Mouse (Mus musculus) midbrain, postnatal 0 days (tissue): ENCODE measurements at regions not wholly inside any gene's neighbourhood (a gene's known extent, or its start where the extent isn't known, plus 50 kb on each side); places are given as distances from the start of the nearest gene placed in this dataset.

Experiments used
- ATAC-seq: fragments of 200-750 bp; cut with Nextera tagmentation; 2 replicates; pipeline ENCODE4 v1.8.0; 2017; ENCODE audit warnings: moderate number of reproducible peaks, mild to moderate bottlenecking, moderate TSS enrichment, moderate library complexity; ENCODE audit not compliant: low FRiP score
- DNase-seq: peaks from one replicate; pipeline ENCODE4 v3.0.0-alpha.2; 2015; ENCODE audit warnings: low spot score
- H3K27ac ChIP-seq: fragments of 300-500 bp; sonication (generic); 2 replicates; pipeline ENCODE4 v1.5.1; 2014; ENCODE audit warnings: low read depth, mild to moderate bottlenecking, low read length, mixed read lengths
- H3K27me3 ChIP-seq: fragments of 300-500 bp; sonication (generic); 2 replicates; pipeline ENCODE4 v1.6.1; 2014; ENCODE audit warnings: low read length, control low read depth, mixed read lengths; ENCODE audit not compliant: insufficient read depth
- H3K36me3 ChIP-seq: fragments of 300-500 bp; sonication (generic); 2 replicates; pipeline ENCODE4 v1.6.1; 2014; ENCODE audit warnings: low read length, control low read depth, mixed read lengths; ENCODE audit not compliant: insufficient read depth
- H3K4me1 ChIP-seq: fragments of 300-500 bp; sonication (generic); 2 replicates; pipeline ENCODE4 v1.6.1; 2014; ENCODE audit warnings: mild to moderate bottlenecking, control low read depth, antibody characterized with exemption, low read length, mixed read lengths; ENCODE audit not compliant: insufficient read depth
- H3K4me2 ChIP-seq: fragments of 300-500 bp; sonication (generic); 2 replicates; pipeline ENCODE4 v1.6.1; 2014; ENCODE audit warnings: low read depth, mild to moderate bottlenecking, low read length, mixed read lengths; ENCODE audit not compliant: poor library complexity, severe bottlenecking
- H3K4me3 ChIP-seq: fragments of 300-500 bp; sonication (generic); 2 replicates; pipeline ENCODE4 v1.5.1; 2014; ENCODE audit warnings: low read depth, mild to moderate bottlenecking, low read length, moderate library complexity
- H3K9ac ChIP-seq: fragments of 300-500 bp; sonication (generic); replicated peaks from 2 replicates; pipeline ENCODE4 v1.6.1; 2014; ENCODE audit warnings: mild to moderate bottlenecking, low read length, moderate library complexity, mixed read lengths; ENCODE audit not compliant: poor library complexity, severe bottlenecking
- H3K9me3 ChIP-seq: fragments of 300-500 bp; sonication (generic); 2 replicates; pipeline ENCODE4 v1.6.1; 2016; ENCODE audit warnings: low read length, control low read depth
- CTCF ChIP-seq: IDR thresholded peaks from 2 replicates; pipeline ENCODE4 v1.5.1; 2016; ENCODE audit warnings: antibody characterized with exemption, mild to moderate bottlenecking
- WGBS: fragments of 180-500 bp; shearing (Covaris S2); extraction: QIAGEN DNeasy Blood & Tissue Kit; methylation state at CpG from one replicate; pipeline ENCODE4 v1.1.7; 2014; 5-methylcytosine and 5-hydroxymethylcytosine counted together

- TF ChIP-seq CTCF: no peak
- DNase-seq (no peak), ATAC-seq (no peak)
- Histone ChIP-seq H3K4me1 (no peaks in the 10 kb centered on the region), H3K4me3 (no peak overlapping the region), H3K9ac (no peak overlapping the region), H3K27ac (no peak overlapping the region), H3K27me3 (no peaks in the 10 kb centered on the region), H3K9me3 (no peaks in the 10 kb centered on the region), H3K36me3 (no peaks in the 10 kb centered on the region), H3K4me2 (no peak overlapping the region)
- WGBS: 65% methylated on average over 5 of the region's 5 CpGs
Measured at GRCm38 (mm10) chr10:56918412-56918811, 541.3 kb downstream of the Gja1 start.

GRCm38 (mm10) chr10:56920711-56921672 lies 543.9 kb downstream of the Gja1 start:
- H3K27ac ChIP-seq: no peak overlapping the region
- no peak for TF ChIP-seq CTCF
- peak; percentile 10 for DNase-seq
- no peak overlapping the region for H3K9ac ChIP-seq
- H3K36me3 ChIP-seq: no peaks in the 10 kb centered on the region
- H3K4me3 ChIP-seq: no peak overlapping the region
- H3K4me1 ChIP-seq: no peaks in the 10 kb centered on the region
- 47% methylated on average over 20 of the region's 20 CpGs for WGBS
- H3K27me3 ChIP-seq: no peaks in the 10 kb centered on the region
- H3K9me3 ChIP-seq: no peaks in the 10 kb centered on the region
- ATAC-seq: no peak
- H3K4me2 ChIP-seq: no peak overlapping the region

DNA sequence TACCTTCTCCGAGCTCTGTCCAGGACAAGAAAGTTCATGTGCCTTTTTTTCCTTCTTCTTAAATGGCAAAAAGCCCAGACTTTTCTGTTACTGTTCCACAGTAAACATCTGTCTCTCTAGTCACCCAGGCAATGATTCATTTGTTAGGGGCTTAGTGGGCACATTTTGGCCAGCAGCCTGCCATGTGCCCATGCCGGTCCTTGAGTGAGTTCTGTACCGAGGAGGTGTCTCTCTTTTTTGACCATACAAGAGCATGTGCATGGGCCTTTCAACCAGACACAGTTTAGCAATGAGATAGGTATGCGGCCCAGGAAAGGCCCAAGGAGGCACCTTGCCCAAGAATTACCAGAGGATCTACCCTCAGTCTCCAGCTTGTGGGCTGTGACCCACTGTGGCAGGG lies 551.0 kb upstream of the Hsf2 start:
- Histone ChIP-seq H3K4me1 (no peaks in the 10 kb centered on the region), H3K27me3 (no peaks in the 10 kb centered on the region), H3K4me2 (no peak overlapping the region), H3K36me3 (no peaks in the 10 kb centered on the region), H3K4me3 (no peak overlapping the region), H3K27ac (no peak overlapping the region), H3K9ac (no peak overlapping the region), H3K9me3 (no peaks in the 10 kb centered on the region)
- TF ChIP-seq CTCF: no peak
- WGBS: 80% methylated on average over 4 of the region's 4 CpGs
- DNase-seq: peak; percentile 27
- no peak for ATAC-seq

DNA sequence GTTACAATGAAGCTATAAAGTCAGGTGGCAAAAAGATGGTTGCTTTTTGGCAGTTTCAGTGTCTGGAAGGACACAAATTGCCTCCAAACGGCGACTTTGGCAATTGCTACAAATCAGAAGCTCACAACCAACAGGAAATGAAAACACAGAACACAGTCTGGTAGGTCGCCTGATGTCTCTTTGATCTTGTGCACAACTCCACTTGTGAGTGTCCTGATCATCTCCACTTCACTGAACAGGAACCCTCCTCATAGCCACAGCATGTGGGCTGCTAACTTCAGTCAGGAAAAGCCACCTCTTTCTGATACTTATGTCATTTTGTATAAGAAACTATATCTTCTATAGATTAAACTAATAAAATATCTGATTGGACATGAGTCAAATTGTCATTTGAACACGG lies 544.2 kb upstream of the Hsf2 start:
- 27% methylated on average over 4 of the region's 4 CpGs for WGBS

DNA sequence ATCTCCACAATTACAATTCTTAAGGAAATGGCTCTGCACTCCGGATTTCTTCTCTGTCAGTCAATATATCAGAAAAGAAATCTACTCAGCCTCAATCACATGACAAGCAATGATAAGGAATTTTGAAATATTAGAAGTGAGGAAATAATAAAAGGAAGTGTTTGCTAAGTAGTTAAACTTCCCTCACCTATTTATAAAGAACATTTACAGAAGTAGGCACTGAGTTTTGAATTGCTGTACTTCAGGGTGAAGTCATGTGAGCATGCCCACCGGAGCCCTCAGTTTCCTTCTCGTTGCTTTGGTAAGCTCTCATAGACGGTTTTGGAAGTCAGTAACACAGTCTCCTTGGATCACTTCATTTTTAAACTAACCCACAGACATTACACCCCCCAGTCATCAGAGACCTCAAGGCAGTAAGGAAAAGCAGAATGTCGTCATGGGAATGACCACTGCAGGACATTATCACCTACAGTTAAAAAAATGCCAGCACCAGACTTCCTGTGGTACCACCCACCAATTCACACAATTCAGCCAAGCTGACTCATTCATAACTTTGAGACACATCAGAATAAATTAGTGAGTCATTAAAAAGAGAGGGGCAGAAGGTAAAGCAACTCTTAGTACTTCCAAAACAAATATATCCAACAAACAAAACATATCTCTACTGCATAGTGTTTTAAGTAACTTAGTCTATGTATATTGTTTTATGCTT lies 541.6 kb upstream of the Hsf2 start:
- 89% methylated on average over 5 of the region's 5 CpGs for WGBS
- H3K36me3 ChIP-seq: no peaks in the 10 kb centered on the region
- ATAC-seq (no peak), DNase-seq (no peak)
- no peak overlapping the region for H3K27ac ChIP-seq
- H3K4me2 ChIP-seq: no peak overlapping the region
- no peak overlapping the region for H3K4me3 ChIP-seq
- H3K9ac ChIP-seq: no peak overlapping the region
- H3K27me3 ChIP-seq: no peaks in the 10 kb centered on the region
- no peak for TF ChIP-seq CTCF
- no peaks in the 10 kb centered on the region for H3K9me3 ChIP-seq
- no peaks in the 10 kb centered on the region for H3K4me1 ChIP-seq

More for the DNA sequence above, 544.2 kb upstream of the Hsf2 start:
- H3K9me3 ChIP-seq: no peaks in the 10 kb centered on the region
- ATAC-seq (no peak), DNase-seq (no peak)
- no peak for TF ChIP-seq CTCF
- no peaks in the 10 kb centered on the region for H3K36me3 ChIP-seq
- H3K4me3 ChIP-seq: no peak overlapping the region
- H3K9ac ChIP-seq: no peak overlapping the region
- H3K4me2 ChIP-seq: no peak overlapping the region
- H3K27me3 ChIP-seq: no peaks in the 10 kb centered on the region
- no peaks in the 10 kb centered on the region for H3K4me1 ChIP-seq
- no peak overlapping the region for H3K27ac ChIP-seq

DNA sequence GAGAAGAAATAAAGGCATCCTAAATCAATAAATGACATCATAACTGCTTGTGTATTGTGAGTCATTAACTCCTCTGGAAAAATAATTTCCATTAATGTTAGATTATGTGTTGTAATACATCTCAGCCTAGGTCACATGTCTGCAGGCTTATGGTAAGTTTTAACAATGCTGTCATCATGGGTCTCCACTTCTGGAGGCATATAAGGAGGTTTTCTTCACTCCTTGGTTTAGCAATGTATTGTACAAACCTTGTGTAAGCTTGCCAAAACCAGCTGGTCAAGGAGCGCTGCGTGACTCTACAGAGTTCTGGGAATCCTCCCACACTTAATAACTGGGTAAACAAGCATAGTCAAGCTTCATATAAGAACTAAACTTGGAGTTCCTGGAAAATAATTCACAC lies 529.5 kb upstream of the Hsf2 start:
- no peak for ATAC-seq
- Histone ChIP-seq H3K4me3 (no peak overlapping the region), H3K4me2 (no peak overlapping the region), H3K9me3 (no peaks in the 10 kb centered on the region), H3K27me3 (no peaks in the 10 kb centered on the region), H3K4me1 (no peaks in the 10 kb centered on the region), H3K9ac (no peak overlapping the region), H3K27ac (no peak overlapping the region), H3K36me3 (no peaks in the 10 kb centered on the region)
- TF ChIP-seq CTCF: no peak
- WGBS: 88% methylated on average over 2 of the region's 2 CpGs
- DNase-seq: no peak
